Mouse (Mus musculus): ENCODE results near the gene Noto.

DNA sequence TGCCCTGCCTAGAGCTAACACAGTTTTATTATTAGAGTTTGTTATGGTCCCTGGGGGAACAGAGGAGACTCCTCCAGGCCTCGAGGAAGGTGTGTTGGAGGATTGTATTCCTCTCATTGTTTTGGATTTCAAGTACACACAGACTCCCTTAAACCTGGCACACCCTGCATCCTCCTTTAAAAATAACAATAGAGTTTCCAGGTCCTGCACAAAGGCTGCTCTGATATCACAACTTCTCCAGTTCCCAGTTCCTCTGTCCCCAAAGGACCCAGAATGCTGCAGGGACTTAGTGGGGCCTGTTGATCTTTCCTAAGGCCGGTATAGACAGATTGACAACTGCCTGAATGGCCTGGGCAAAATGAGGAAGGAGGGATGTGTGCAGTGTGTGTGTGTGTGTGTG lies 21.1 kb upstream of the Noto start:
- TF ChIP-seq GATA1 (IDR thresholded peaks at IDR 0.05; ENCODE audit: low read length): no peak
- TF ChIP-seq TAL1 (IDR thresholded peaks at IDR 0.05; ENCODE audit: low read length): no peak
